Mouse (Mus musculus): ENCODE results near the gene Cx3cr1. TPM values are rescaled to one million over a fixed set of nuclear protein-coding genes. Genes with fewer than 3 reads are reported as not detected.
"Not testable (repeated sequence)": the region's sequence is repeated elsewhere in the genome, so short reads cannot be mapped to it uniquely, and the experiment has no call there.

Cx3cr1 gene
- polyA plus RNA-seq, 1 experiment = not detected

GRCm38 (mm10) chr9:120021164-120021563 is 48.5 kb downstream of the Cx3cr1 start:
- Histone ChIP-seq H3K36me3 (ENCODE audit: control insufficient read depth, insufficient read depth, low read length, poor library complexity, severe bottlenecking) (no peaks in the 10 kb centered on the region), H3K27me3 (ENCODE audit: control insufficient read depth, insufficient read depth, low read length, poor library complexity, severe bottlenecking) (no peaks in the 10 kb centered on the region), H3K4me1 (ENCODE audit: control insufficient read depth, insufficient read depth, low read length) (no peaks in the 10 kb centered on the region), H3K27ac (ENCODE audit: insufficient read depth, low read length) (no peak overlapping the region), H3K9ac (ENCODE audit: low read depth, poor library complexity, severe bottlenecking) (no peak overlapping the region), H3K9me3 (replicated peaks; ENCODE audit: control insufficient read depth, insufficient read depth, low read length, poor library complexity, severe bottlenecking) (no peaks in the 10 kb centered on the region), H3K4me3 (ENCODE audit: low read depth, low read length) (no peak overlapping the region)
- TF ChIP-seq EP300 (IDR thresholded peaks at IDR 0.05; ENCODE audit: insufficient read depth, low read depth, low read length) = no peak
- no peak for TF ChIP-seq CTCF (IDR thresholded peaks at IDR 0.05; ENCODE audit: low read depth, low read length)
- no peak for TF ChIP-seq POLR2A (IDR thresholded peaks at IDR 0.05; ENCODE audit: insufficient read depth, low read length)

- Histone ChIP-seq H3K4me1 (ENCODE audit: control insufficient read depth, insufficient read depth, low read length) (no peaks in the 10 kb centered on the region), H3K9ac (ENCODE audit: low read depth, poor library complexity, severe bottlenecking) (no peak overlapping the region), H3K36me3 (ENCODE audit: control insufficient read depth, insufficient read depth, low read length, poor library complexity, severe bottlenecking) (no peaks in the 10 kb centered on the region), H3K27me3 (ENCODE audit: control insufficient read depth, insufficient read depth, low read length, poor library complexity, severe bottlenecking) (no peaks in the 10 kb centered on the region), H3K4me3 (ENCODE audit: low read depth, low read length) (no peak overlapping the region), H3K27ac (ENCODE audit: insufficient read depth, low read length) (no peak overlapping the region), H3K9me3 (replicated peaks; ENCODE audit: control insufficient read depth, insufficient read depth, low read length, poor library complexity, severe bottlenecking) (no peaks in the 10 kb centered on the region)
- TF ChIP-seq EP300 (IDR thresholded peaks at IDR 0.05; ENCODE audit: insufficient read depth, low read depth, low read length) = no peak
- peak; percentile 13 for TF ChIP-seq CTCF (IDR thresholded peaks at IDR 0.05; ENCODE audit: low read depth, low read length)
Observed at GRCm38 (mm10) chr9:120020285-120020890, 49.3 kb downstream of the Cx3cr1 start.

- Histone ChIP-seq H3K9ac (ENCODE audit: low read depth, poor library complexity, severe bottlenecking) (no peak overlapping the region), H3K9me3 (replicated peaks; ENCODE audit: control insufficient read depth, insufficient read depth, low read length, poor library complexity, severe bottlenecking) (no peaks in the 10 kb centered on the region), H3K4me3 (ENCODE audit: low read depth, low read length) (no peak overlapping the region), H3K27me3 (ENCODE audit: control insufficient read depth, insufficient read depth, low read length, poor library complexity, severe bottlenecking) (no peaks in the 10 kb centered on the region), H3K36me3 (ENCODE audit: control insufficient read depth, insufficient read depth, low read length, poor library complexity, severe bottlenecking) (no peaks in the 10 kb centered on the region), H3K27ac (ENCODE audit: insufficient read depth, low read length) (no peak overlapping the region), H3K4me1 (ENCODE audit: control insufficient read depth, insufficient read depth, low read length) (peaks cover 2% of the 10 kb centered on the region)
- no peak for TF ChIP-seq EP300 (IDR thresholded peaks at IDR 0.05; ENCODE audit: insufficient read depth, low read depth, low read length)
- no peak for TF ChIP-seq CTCF (IDR thresholded peaks at IDR 0.05; ENCODE audit: low read depth, low read length)
- no peak for TF ChIP-seq POLR2A (IDR thresholded peaks at IDR 0.05; ENCODE audit: insufficient read depth, low read length)
Observed at GRCm38 (mm10) chr9:120016956-120017355, 52.7 kb downstream of the Cx3cr1 start.

- Histone ChIP-seq H3K4me3 (ENCODE audit: low read depth, low read length) (no peak overlapping the region), H3K4me1 (ENCODE audit: control insufficient read depth, insufficient read depth, low read length) (peaks cover 2% of the 10 kb centered on the region), H3K27me3 (ENCODE audit: control insufficient read depth, insufficient read depth, low read length, poor library complexity, severe bottlenecking) (no peaks in the 10 kb centered on the region), H3K9ac (ENCODE audit: low read depth, poor library complexity, severe bottlenecking) (no peak overlapping the region), H3K27ac (ENCODE audit: insufficient read depth, low read length) (no peak overlapping the region), H3K36me3 (ENCODE audit: control insufficient read depth, insufficient read depth, low read length, poor library complexity, severe bottlenecking) (no peaks in the 10 kb centered on the region), H3K9me3 (replicated peaks; ENCODE audit: control insufficient read depth, insufficient read depth, low read length, poor library complexity, severe bottlenecking) (no peaks in the 10 kb centered on the region)
- no peak for TF ChIP-seq CTCF (IDR thresholded peaks at IDR 0.05; ENCODE audit: low read depth, low read length)
Observed at GRCm38 (mm10) chr9:120014828-120015227, 54.9 kb downstream of the Cx3cr1 start.

- Histone ChIP-seq H3K9ac (ENCODE audit: low read depth, poor library complexity, severe bottlenecking) (no peak overlapping the region), H3K27me3 (ENCODE audit: control insufficient read depth, insufficient read depth, low read length, poor library complexity, severe bottlenecking) (no peaks in the 10 kb centered on the region), H3K27ac (ENCODE audit: insufficient read depth, low read length) (peak overlapping the region; percentile 24; the same call in 1 of the 2 replicates), H3K9me3 (replicated peaks; ENCODE audit: control insufficient read depth, insufficient read depth, low read length, poor library complexity, severe bottlenecking) (no peaks in the 10 kb centered on the region), H3K4me3 (ENCODE audit: low read depth, low read length) (no peak overlapping the region), H3K4me1 (ENCODE audit: control insufficient read depth, insufficient read depth, low read length) (peaks cover 2% of the 10 kb centered on the region), H3K36me3 (ENCODE audit: control insufficient read depth, insufficient read depth, low read length, poor library complexity, severe bottlenecking) (no peaks in the 10 kb centered on the region)
- TF ChIP-seq CTCF (IDR thresholded peaks at IDR 0.05; ENCODE audit: low read depth, low read length) (no peak), POLR2A (IDR thresholded peaks at IDR 0.05; ENCODE audit: insufficient read depth, low read length) (no peak), EP300 (IDR thresholded peaks at IDR 0.05; ENCODE audit: insufficient read depth, low read depth, low read length) (no peak)
Observed at GRCm38 (mm10) chr9:120013251-120013820, 56.3 kb downstream of the Cx3cr1 start.

GRCm38 (mm10) chr9:120012781-120013180 is 56.9 kb downstream of the Cx3cr1 start:
- Histone ChIP-seq H3K36me3 (ENCODE audit: control insufficient read depth, insufficient read depth, low read length, poor library complexity, severe bottlenecking) (no peaks in the 10 kb centered on the region), H3K27me3 (ENCODE audit: control insufficient read depth, insufficient read depth, low read length, poor library complexity, severe bottlenecking) (no peaks in the 10 kb centered on the region), H3K27ac (ENCODE audit: insufficient read depth, low read length) (peak overlapping the region; percentile 24; the same call in 1 of the 2 replicates), H3K9ac (ENCODE audit: low read depth, poor library complexity, severe bottlenecking) (no peak overlapping the region), H3K4me3 (ENCODE audit: low read depth, low read length) (no peak overlapping the region), H3K4me1 (ENCODE audit: control insufficient read depth, insufficient read depth, low read length) (peaks cover 2% of the 10 kb centered on the region), H3K9me3 (replicated peaks; ENCODE audit: control insufficient read depth, insufficient read depth, low read length, poor library complexity, severe bottlenecking) (no peaks in the 10 kb centered on the region)
- no peak for TF ChIP-seq POLR2A (IDR thresholded peaks at IDR 0.05; ENCODE audit: insufficient read depth, low read length)
- TF ChIP-seq EP300 (IDR thresholded peaks at IDR 0.05; ENCODE audit: insufficient read depth, low read depth, low read length) = no peak
- no peak for TF ChIP-seq CTCF (IDR thresholded peaks at IDR 0.05; ENCODE audit: low read depth, low read length)

GRCm38 (mm10) chr9:120012161-120012560 is 57.5 kb downstream of the Cx3cr1 start:
- H3K36me3 ChIP-seq (ENCODE audit: control insufficient read depth, insufficient read depth, low read length, poor library complexity, severe bottlenecking); H3K9me3 ChIP-seq (replicated peaks; ENCODE audit: control insufficient read depth, insufficient read depth, low read length, poor library complexity, severe bottlenecking); H3K4me3 ChIP-seq (ENCODE audit: low read depth, low read length); H3K27me3 ChIP-seq (ENCODE audit: control insufficient read depth, insufficient read depth, low read length, poor library complexity, severe bottlenecking); H3K9ac ChIP-seq (ENCODE audit: low read depth, poor library complexity, severe bottlenecking); H3K4me1 ChIP-seq (ENCODE audit: control insufficient read depth, insufficient read depth, low read length): not testable (repeated sequence)
- H3K27ac ChIP-seq (ENCODE audit: insufficient read depth, low read length) = peak overlapping the region; percentile 24; the same call in 1 of the 2 replicates
